Mouse (Mus musculus) brain, embryonic 14.5 days (tissue): ENCODE results near the gene Itgb3.

Experiments
- CTCF ChIP-seq: fragments of 200-500 bp; IDR thresholded peaks from 2 replicates; pipeline ENCODE4 v1.5.1; 2012; ENCODE audit warnings: inconsistent platforms, mild to moderate bottlenecking, moderate library complexity, borderline replicate concordance; ENCODE audit not compliant: insufficient read depth, insufficient read length; ENCODE audit errors: extremely low read depth
- POLR2A ChIP-seq: fragments of 200-500 bp; IDR thresholded peaks from 2 replicates; pipeline ENCODE4 v1.6.1; 2012; ENCODE audit warnings: mild to moderate bottlenecking, inconsistent platforms, borderline replicate concordance; ENCODE audit not compliant: poor library complexity, insufficient read depth, insufficient read length, severe bottlenecking; ENCODE audit errors: extremely low read depth

DNA sequence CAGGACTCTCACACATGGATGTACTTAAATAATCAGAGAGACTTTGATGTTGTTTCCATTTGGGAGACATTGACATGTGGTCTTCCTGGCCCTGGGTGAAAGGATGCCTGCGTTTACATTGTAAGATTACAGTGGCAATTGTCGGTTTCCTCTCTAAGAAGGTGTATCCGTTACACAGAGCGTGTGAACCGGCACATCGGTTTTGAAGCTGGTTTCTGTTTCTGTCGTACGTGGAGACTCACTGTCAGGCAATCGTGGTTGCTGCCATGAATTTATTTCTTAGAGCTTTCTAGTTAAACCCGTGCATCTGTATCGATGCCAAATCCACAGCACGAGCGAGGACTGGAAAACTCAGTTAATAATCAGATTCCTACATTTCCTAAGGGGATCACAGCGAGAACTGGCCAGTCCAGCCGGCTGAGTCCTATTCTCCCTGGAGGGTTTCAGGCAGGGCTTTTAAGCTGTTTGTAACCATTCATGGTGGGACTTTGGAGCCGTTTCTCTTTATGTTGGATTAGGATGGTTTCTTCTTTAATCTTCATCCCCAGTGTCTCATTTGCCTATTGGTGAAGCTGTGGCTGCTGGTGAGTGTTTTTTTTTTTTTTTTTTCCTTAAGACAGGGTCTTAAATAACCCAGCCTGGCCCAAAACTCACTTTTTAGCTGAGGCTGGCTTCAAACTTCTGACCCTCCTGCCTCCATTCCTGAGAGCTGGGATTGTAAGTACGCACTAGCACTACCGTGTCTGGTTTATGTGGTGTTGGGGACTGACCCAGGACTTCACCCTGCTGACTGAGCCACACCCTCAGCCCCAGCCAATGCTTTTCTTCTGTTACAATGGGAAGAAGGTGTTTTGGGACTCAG lies 26.1 kb upstream of the Itgb3 start:
- no peak for TF ChIP-seq POLR2A
- TF ChIP-seq CTCF = no peak
